Mouse (Mus musculus): ENCODE measurements around the gene Nmb.

DNA sequence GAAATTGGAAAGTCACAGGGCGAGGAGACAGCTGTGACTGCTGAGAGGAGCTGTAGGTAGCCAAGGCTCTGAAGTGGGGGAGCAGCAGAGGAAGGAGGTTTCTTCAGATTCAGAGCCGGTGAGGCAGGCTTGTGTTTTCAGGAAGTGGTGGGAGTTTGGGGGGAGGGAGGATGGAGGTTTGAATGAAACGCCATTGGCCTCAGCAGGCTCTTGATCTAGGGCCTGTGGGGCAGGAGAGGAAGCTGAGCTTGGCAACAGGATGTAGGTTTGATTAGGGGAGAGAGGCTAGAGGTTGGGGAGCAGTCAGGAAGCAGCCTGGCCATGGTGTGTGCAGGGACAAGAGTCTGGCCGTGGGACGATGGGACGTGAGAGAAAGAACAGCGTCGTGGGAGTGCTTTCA lies 40.0 kb downstream of the Nmb start:
- TF ChIP-seq CTCF (IDR thresholded peaks at IDR 0.05; ENCODE audit: low read depth, low read length) (no peak), GATA1 (IDR thresholded peaks at IDR 0.05; ENCODE audit: borderline replicate concordance, low read length) (no peak)

Measured in G1E (cell line).